Mouse (Mus musculus) forebrain, embryonic 10.5 days (tissue): ENCODE measurements at regions not wholly inside any gene's neighbourhood (a gene's known extent, or its start where the extent isn't known, plus 50 kb on each side); places are given as distances from the start of the nearest gene placed in this dataset.

Experiments
- DNase-seq: peaks from one replicate; pipeline ENCODE4 v3.0.0-alpha.2; 2017; ENCODE audit warnings: low spot score; ENCODE audit errors: extremely low spot score
- H3K27ac ChIP-seq: fragments of 300-500 bp; sonication (generic); 2 replicates; pipeline ENCODE4 v1.5.1; 2016; ENCODE audit warnings: mild to moderate bottlenecking
- H3K27me3 ChIP-seq: fragments of 300-500 bp; sonication (generic); 2 replicates; pipeline ENCODE4 v1.6.1; 2016; ENCODE audit warnings: mild to moderate bottlenecking; ENCODE audit not compliant: poor library complexity, severe bottlenecking
- H3K36me3 ChIP-seq: fragments of 300-500 bp; sonication (generic); replicated peaks from 2 replicates; pipeline ENCODE4 v1.6.1; 2016; ENCODE audit warnings: mild to moderate bottlenecking, moderate library complexity
- H3K4me1 ChIP-seq: fragments of 300-500 bp; sonication (generic); 2 replicates; pipeline ENCODE4 v1.6.1; 2016
- H3K4me3 ChIP-seq: fragments of 300-500 bp; sonication (generic); 2 replicates; pipeline ENCODE4 v1.5.1; 2016; ENCODE audit warnings: mild to moderate bottlenecking, moderate library complexity
- H3K9me3 ChIP-seq: fragments of 300-500 bp; sonication (generic); 2 replicates; pipeline ENCODE4 v1.6.1; 2016; ENCODE audit warnings: mild to moderate bottlenecking, moderate library complexity
- WGBS: fragments of 180-500 bp; shearing (Covaris S2); methylation state at CpG from one replicate; pipeline ENCODE4 v1.1.7; 2016; 5-methylcytosine and 5-hydroxymethylcytosine counted together

DNA sequence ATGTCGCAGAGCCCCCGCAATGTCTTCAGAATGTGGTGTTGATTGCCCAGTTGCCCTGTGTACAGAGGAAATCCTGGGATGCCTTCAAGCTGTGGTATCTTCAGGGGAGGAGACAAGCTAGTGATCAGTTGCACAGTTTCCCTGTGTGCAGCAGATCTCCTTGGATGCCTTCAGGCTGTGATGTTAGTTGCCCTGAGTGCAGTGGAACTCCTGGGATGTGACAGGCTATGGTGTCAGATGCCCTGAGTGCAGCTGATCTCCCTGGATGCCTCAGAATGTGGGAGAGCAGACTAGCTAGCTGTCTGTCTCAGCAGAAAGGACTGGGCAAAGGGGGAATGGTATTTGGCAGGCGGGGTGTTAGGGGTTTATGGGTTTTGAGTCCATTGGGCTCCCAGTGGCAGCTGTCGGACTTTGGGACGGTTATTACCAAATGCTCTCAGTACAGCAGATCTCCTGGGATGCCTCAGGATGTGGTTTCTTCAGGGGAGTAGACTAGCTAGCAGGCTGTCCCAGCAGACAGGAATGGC lies 1110.1 kb upstream of the Nr2f1 start:
- Histone ChIP-seq H3K9me3 (no peaks in the 10 kb centered on the region), H3K4me1 (no peaks in the 10 kb centered on the region), H3K27ac (peak overlapping the region; percentile 48), H3K36me3 (no peaks in the 10 kb centered on the region), H3K4me3 (no peak overlapping the region), H3K27me3 (no peaks in the 10 kb centered on the region)
- WGBS: 94% methylated on average over 5 of the region's 5 CpGs
- no peak for DNase-seq

DNA sequence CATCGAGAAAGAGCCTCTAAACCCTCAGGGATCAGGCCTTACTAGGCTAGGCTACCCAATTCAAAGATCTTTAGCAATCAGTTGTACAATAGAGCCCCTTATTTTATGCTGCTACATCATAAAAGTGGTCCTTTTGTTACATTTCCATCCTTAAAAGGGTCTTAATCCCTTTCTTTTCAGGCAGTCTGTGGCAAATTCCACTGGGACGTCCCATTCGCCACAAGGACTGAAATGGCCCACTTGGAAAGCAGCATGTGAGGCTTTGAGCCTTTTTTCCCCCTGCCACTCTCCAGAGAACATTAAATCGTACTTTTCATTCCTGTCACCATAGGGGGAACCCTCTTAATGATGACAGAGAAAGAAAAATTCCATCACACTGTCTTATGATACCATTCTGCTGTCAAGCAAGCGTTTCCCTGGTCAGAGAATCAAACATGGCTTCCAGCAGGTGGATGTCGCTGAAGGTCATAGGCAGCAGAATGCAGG lies 1097.7 kb upstream of the Nr2f1 start:
- 23% methylated on average over 6 of the region's 6 CpGs for WGBS
- peaks cover 24% of the 10 kb centered on the region for H3K4me1 ChIP-seq
- H3K27ac ChIP-seq: peak overlapping the region; percentile 65
- H3K36me3 ChIP-seq: no peaks in the 10 kb centered on the region
- peaks cover 10% of the 10 kb centered on the region; the same call in 1 of the 2 replicates for H3K27me3 ChIP-seq
- H3K4me3 ChIP-seq: no peak overlapping the region
- peak; percentile 49 for DNase-seq
- H3K9me3 ChIP-seq: no peaks in the 10 kb centered on the region

DNA sequence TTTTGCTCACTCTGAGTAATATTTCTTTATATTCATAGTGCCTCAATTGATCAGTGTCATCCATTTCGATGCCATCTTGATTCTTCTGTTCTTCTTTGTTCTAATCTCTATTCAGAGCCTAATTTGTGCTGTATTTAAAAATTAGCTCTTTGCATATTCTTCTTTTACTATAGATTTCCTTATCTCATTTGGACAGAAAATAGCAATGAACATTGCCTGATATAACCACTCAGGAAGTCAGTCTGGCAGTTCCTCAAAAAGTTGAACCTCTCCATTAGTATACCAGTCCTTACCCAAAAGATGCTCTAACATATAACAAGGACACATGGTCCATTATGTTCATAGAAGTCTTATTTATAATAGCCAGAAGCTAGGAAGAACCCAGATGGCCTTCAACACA lies 1088.5 kb upstream of the Nr2f1 start:
- Histone ChIP-seq H3K4me1 (peaks cover 17% of the 10 kb centered on the region), H3K4me3 (no peak overlapping the region), H3K27ac (no peak overlapping the region), H3K9me3 (no peaks in the 10 kb centered on the region), H3K36me3 (no peaks in the 10 kb centered on the region), H3K27me3 (peaks cover 7% of the 10 kb centered on the region; the same call in 1 of the 2 replicates)
- 92% methylated on average over 1 of the region's 1 CpGs for WGBS
- DNase-seq: no peak

DNA sequence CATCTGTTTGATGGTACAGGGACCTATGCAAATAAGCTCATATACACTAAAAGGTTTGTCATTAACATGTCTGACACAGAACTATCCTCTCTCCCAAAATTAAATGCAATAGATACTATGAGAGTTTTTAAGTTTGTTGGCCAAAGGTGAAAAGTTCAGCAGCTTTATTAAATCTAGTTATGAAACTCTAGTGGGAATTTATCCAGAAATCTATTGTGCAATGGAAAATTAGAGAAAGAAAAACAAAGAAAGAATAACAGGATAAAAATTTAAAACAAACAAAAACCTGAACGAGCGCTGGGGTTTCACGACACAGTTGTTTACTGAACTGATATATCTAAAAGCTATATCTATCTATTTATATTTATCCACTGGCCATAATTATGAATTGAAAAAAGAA lies 1086.6 kb upstream of the Nr2f1 start:
- no peaks in the 10 kb centered on the region for H3K9me3 ChIP-seq
- H3K27me3 ChIP-seq: no peaks in the 10 kb centered on the region
- H3K4me1 ChIP-seq: peaks cover 21% of the 10 kb centered on the region
- no peak overlapping the region for H3K27ac ChIP-seq
- H3K36me3 ChIP-seq: no peaks in the 10 kb centered on the region
- WGBS: 92% methylated on average over 3 of the region's 3 CpGs
- no peak overlapping the region for H3K4me3 ChIP-seq
- no peak for DNase-seq

DNA sequence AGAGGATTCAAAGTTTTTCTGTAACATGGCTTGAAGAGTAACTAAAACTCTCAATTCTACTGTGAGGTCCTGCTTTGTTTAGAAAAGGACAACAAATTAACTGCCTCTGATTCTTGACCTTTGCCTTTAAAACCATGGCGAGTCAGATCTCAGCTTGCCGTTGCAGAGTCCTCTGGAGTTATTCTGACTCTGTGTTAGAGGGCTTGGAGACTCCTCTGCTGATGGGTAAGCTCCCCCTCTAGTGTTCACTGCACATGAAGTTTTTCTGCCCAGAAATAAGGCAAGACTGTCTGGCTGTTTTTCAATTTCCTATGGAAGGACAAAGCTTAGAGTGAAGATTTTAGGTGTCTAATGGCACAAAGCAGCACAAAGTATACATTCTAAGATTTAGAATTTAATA lies 1085.9 kb upstream of the Nr2f1 start:
- WGBS: 3% methylated on average over 2 of the region's 2 CpGs
- no peaks in the 10 kb centered on the region for H3K9me3 ChIP-seq
- H3K27ac ChIP-seq: no peak overlapping the region
- H3K27me3 ChIP-seq: no peaks in the 10 kb centered on the region
- no peaks in the 10 kb centered on the region for H3K36me3 ChIP-seq
- no peak for DNase-seq
- peaks cover 21% of the 10 kb centered on the region for H3K4me1 ChIP-seq
- no peak overlapping the region for H3K4me3 ChIP-seq

DNA sequence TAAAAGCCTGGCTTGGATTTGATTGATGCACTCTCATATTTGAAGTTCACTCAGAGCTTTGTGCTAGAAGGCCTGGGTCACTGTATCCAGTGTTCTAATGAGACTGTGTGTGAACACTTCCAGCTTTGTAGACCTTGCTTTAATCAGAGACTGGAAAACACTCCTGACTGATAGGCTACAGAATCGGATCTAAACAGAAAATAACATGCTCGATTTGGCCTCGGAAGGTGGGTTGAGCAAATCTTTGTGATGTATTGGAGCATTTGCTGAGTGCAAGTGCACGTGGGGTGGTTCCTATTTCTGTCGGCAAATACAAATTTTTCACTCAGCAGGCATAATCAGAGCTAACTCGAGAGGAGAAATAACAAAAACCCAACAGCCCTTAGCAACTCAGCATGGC lies 1078.2 kb upstream of the Nr2f1 start:
- Histone ChIP-seq H3K4me3 (no peak overlapping the region), H3K4me1 (peaks cover 14% of the 10 kb centered on the region), H3K36me3 (no peaks in the 10 kb centered on the region), H3K27me3 (no peaks in the 10 kb centered on the region), H3K27ac (peak overlapping the region; percentile 36), H3K9me3 (no peaks in the 10 kb centered on the region)
- WGBS: 52% methylated on average over 6 of the region's 6 CpGs
- no peak for DNase-seq

DNA sequence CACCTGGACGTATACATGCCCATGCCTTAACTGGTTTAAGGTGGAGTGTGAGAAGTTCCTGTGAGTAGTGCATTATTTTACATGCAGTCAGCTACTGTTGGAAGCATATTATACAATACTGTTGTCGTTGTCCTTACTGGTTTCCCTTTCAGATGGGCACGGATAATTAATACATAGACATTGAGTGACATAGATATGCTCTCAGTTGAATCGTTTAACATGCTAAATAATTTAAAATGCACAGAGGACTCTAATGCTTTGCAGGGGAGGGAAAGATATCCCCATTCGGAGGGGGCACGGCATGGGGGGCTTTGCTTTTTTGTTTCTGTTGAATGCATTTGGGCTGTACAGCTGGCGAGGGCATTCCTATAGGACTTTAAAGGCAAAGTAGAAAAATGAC lies 1077.8 kb upstream of the Nr2f1 start:
- Histone ChIP-seq H3K4me3 (no peak overlapping the region), H3K9me3 (no peaks in the 10 kb centered on the region), H3K36me3 (no peaks in the 10 kb centered on the region), H3K27ac (peak overlapping the region; percentile 36; the same call in 1 of the 2 replicates), H3K4me1 (peaks cover 14% of the 10 kb centered on the region), H3K27me3 (no peaks in the 10 kb centered on the region)
- WGBS: 62% methylated on average over 7 of the region's 7 CpGs
- DNase-seq: no peak

DNA sequence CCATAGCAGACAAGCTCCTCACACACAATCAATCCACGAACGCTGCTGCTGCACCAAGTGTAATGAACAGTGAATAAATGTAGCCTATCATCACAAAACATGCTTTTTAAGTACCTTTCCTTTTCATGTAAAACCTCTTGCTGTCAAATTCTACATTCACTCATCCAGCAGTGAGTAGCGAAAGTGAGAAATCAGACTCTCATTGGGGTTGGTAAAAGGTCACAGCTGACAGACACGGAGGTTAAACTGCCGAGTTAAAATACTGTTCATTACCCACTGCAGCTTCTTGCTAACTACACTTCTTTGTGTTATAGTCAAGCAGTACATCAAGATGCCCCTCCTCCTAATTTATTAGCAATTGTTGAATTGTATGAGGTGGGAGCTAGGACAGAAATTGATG lies 1055.8 kb upstream of the Nr2f1 start:
- Histone ChIP-seq H3K27ac (no peak overlapping the region), H3K36me3 (no peaks in the 10 kb centered on the region), H3K9me3 (no peaks in the 10 kb centered on the region), H3K27me3 (no peaks in the 10 kb centered on the region), H3K4me1 (peaks cover 22% of the 10 kb centered on the region), H3K4me3 (no peak overlapping the region)
- no peak for DNase-seq
- 70% methylated on average over 5 of the region's 5 CpGs for WGBS

DNA sequence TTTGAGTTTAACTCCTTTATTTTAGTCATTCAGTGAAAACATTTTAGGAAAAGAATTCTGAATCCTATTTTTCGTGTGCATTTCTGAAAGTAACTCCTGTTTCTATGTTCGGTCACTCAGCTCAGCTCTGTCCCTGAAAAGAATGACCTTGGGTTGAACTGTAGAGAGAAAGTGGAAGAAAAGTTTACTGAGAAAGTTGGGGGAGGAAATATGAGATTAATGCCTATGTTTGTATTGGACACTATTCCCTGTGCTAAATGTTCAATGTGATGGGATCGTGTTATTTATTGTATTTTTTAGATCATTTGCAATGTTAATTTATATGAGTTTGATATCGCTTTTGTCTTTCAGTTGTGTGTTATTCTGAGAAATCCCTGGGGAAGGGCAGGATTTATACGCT lies 1052.8 kb upstream of the Nr2f1 start:
- no peak for DNase-seq
- Histone ChIP-seq H3K36me3 (no peaks in the 10 kb centered on the region), H3K4me1 (peaks cover 22% of the 10 kb centered on the region), H3K27me3 (no peaks in the 10 kb centered on the region), H3K4me3 (no peak overlapping the region), H3K9me3 (no peaks in the 10 kb centered on the region), H3K27ac (no peak overlapping the region)
- 63% methylated on average over 5 of the region's 5 CpGs for WGBS

DNA sequence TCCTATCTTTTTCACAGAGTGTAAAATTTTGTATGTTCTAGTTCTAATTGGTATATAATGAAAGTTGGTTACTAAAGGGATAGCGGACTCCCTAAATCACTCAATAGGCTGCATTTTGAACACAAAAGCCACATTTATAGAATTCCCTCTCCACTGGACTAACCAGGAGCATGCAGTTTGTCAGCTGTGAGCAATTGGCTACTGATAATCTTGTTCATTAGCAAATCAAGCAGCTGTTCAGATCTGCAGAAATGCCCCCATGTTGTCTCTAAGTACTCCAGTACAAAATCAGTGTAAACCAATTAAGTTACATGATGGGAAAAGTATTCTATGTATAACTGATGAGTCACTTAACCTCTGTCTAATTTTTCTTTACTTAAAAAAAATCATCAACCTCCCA lies 1051.7 kb upstream of the Nr2f1 start:
- H3K4me1 ChIP-seq: peaks cover 22% of the 10 kb centered on the region
- WGBS: 73% methylated on average over 1 of the region's 1 CpGs
- no peaks in the 10 kb centered on the region for H3K27me3 ChIP-seq
- H3K36me3 ChIP-seq: no peaks in the 10 kb centered on the region
- H3K9me3 ChIP-seq: no peaks in the 10 kb centered on the region
- DNase-seq: no peak
- H3K4me3 ChIP-seq: no peak overlapping the region
- no peak overlapping the region for H3K27ac ChIP-seq
